Mouse (Mus musculus): ENCODE measurements around the gene Ncam1. TPM values are rescaled to one million over a fixed set of nuclear protein-coding genes. Genes with fewer than 3 reads are reported as not detected.

Gene Ncam1
- total RNA-seq, 2 experiments from 2014 or later, result 3.8 to 4.2 TPM

DNA sequence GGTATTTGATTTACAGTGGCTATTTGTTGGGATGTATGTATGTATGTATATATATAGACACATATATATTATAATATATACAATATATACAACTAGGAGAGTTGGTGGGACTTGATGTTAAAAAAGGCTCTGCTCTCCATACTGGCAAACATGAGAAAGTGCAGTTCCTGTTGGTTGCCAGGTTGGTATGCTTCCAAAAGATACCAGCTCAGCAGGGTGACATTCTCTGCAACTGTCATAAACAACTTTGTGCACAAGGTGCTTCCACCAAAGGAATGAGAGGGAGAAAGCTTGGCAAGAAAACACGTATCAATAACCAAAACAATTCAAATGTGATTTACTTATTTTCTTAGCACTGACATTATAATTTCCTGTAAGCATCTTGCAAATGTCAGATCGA, 232.9 kb downstream of the Ncam1 start:
- DNase-seq, result peak; percentile 7 to 18

GRCm38 (mm10) chr9:49558941-49559340, 239.8 kb downstream of the Ncam1 start:
- no peak for DNase-seq

DNA sequence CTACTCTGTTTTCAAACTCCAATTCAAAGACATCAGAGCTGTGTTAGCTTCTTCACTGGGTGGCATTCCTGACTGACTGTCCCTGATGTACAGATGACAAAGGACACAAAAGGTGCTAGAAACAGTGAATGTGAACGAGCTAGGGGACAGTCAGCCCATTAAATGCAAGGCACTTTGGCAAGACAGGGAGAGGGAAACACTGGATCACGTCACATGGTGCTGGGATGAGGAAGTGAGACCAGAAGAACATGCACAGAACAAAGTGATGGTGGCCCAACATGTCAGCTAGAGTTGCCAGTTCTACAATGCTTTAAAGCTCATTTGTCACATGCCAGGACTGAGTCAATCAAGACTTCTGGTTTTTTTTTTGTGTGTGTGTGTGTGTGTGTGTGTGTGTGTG, 247.4 kb downstream of the Ncam1 start:
- no peak for DNase-seq

DNA sequence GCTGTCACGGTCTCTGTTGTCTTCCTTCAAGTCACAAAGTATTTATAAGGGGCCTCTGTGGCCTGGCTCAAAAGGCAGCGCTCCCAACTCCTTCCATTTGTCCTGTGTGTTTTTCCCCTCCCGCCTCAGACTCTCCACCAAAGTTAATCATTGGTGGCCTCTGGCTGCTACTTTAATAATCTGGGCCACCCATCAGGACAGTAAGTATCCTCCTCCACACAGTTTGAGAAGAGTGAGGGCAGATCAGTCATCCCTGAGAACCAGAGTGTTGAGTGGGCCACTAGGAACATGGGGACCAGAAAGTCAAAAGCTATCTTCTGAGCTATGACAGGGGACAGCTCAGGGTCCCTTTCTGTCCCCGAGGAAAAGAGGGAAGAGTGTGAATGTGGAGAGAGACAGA, 256.1 kb downstream of the Ncam1 start:
- DNase-seq, result no peak

- DNase-seq, result peak; percentile 28 to 57
These were observed 260.9 kb downstream of the Ncam1 start for GRCm38 (mm10) chr9:49537814-49538213.

DNA sequence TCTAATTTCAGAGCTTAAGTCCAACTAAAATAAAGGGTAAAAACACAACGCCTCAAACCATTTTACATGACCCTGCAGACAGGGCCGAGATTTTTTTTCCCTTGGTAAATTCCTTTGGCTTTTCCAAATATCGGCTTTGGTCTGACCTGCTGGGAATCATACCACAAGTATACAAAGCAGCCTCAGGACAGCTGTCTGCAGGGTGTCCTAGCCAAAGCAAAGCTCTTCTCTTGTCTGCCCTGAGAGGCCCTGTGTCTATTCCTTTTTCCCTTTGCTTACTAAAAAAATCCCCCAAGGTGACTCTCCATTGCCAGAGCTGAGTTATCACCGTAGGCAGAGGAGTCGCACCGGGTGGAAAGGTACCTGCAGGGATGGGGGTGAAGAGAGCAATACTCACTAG, 262.1 kb downstream of the Ncam1 start:
- peak; percentile 8 to 18 for DNase-seq

- no peak for DNase-seq
These were observed 263.8 kb downstream of the Ncam1 start for GRCm38 (mm10) chr9:49534958-49535357.

DNA sequence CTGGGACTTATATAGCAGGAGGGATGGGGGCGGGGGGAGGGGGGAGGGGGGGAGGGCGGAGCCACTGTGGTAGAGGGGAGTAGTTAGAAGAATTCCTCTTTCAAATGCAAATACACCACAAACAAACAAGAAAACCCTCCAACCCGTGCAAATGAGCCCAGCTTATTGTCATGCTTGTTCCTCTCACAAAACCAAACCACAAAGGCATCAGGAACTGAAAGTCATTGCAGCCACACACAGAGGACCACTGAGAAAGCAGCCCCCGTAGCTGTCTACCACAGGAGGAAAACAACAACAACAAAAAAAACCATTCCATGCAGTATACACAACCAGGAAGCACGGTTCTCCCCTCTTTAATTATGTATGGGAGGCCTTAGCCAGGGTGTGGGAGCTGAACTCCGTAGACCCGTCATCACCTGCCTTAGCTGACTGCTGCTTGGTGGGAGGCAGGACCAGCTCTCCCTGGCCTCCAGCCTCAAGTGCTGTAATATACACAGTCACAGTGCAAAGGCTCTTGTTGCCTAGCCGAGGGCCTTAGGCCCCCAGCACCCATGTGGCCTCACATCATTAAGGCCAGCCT, 264.7 kb downstream of the Ncam1 start:
- no peak for DNase-seq

DNA sequence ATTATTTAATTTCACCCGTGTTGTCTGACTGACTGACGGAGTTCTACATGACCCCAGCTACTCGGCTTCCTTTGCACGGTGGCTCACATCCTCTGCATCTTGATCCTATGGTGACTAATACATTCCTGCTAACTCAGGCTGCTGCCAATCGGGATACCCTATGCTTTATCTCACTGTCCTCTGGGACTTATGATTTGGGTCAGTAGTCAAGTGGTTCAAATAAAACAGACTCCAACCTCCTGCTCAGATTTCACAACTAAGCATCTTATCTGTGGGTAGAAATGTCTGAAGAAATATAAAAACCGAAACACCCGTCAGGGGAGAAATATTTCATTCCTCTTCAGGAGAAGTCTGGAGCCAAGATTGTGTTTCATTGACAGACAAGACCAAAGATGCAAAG, 265.3 kb downstream of the Ncam1 start:
- peak; percentile 42 to 54 for DNase-seq

DNA sequence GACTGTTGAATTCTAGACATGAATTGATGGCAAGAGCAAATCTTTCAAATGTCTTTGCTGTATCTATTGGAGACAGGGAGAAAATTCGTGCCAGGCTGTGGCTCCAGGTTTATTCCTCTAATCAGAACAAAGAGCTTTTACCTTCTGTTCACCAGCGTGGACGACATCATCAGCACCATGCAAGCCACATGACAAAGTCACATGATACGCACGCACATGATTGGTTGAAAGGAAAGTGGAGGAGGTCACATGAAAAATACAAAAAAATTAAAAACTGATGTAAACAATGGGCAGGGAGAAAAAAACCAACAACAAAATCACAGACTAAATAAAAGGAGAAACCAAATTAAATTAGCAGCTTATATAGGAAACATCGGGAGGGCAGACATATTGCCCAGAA, 266.9 kb downstream of the Ncam1 start:
- no peak for DNase-seq

GRCm38 (mm10) chr9:49531257-49531656, 267.5 kb downstream of the Ncam1 start:
- no peak for DNase-seq

DNA sequence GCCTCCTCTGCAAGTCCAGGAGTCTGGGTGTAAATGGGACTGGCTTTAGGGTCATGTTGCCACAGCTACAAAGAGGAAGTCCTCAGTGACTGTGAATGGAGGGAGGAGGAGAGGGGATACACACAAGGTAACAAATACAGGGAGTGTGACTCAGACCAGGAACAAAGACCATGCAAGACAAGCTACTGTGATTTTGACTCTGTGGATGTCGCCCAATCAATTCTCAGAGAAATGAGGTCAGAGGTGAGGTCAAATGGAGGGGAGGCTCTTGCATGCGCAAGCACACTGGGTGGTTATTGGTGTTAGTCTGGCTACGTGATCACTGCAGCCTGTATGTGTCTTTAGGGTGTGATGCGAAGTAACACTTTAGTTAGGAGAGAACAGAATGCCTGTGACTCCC, 268.0 kb downstream of the Ncam1 start:
- DNase-seq, result no peak

- no peak for DNase-seq
These were observed 269.3 kb downstream of the Ncam1 start for GRCm38 (mm10) chr9:49529366-49529959.

DNA sequence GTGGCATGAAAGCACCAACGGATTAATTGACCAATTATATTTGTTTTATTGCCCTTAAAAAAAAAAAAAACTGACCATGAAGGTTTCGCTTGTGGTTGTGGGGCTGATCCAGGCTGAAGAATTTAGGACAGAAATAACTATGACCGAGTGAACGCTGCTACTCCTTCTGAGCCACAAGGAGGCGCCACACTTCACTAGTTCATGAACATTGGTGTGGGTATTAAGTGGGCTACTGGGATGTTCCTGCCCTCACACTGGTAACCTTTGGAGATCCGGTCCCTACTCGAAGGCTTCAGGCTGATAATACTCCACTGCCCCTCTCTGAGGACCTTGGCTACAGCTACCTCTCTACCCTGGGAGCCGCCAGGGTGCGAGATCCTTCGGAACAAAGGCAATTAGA, 269.8 kb downstream of the Ncam1 start:
- peak; percentile 5 to 15 for DNase-seq

DNA sequence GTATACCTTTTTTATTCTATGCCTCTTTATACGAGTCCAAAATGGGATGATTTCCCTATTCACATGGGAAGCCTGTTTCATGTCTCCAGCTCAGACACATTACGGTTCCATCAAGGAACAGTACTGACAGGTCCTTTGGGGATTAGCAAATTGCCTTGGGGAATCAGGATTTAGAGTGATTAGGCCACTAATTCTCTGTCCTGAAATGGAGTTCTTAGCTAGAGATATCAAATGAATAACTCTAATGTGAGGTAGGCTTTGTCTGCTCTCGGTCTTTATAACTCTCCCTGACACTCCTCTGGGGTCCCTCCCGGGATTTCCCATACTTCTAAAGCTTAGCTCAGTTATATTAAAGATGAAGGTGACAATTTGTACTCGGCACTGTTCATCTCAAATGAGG, 270.7 kb downstream of the Ncam1 start:
- DNase-seq, result no peak

DNA sequence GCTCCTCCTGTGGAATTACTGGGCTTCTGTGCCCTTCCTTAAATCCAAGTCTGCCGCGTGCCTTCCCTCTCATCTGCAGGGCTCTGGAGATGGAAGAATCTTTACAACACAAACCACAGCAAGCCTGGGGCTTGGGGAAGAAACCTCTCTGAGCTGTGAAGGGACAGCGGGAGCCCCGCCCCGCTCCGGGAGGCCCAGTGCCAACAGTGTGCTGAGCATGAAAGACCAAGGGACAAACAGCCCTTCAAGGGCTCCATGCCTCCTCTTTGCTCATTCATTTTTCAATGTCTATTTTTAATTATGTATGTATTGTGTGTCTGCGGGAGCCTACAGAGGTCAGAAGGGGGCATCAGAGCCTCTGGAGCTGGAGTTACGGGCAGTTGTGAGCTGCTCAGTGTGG, 271.4 kb downstream of the Ncam1 start:
- no peak for DNase-seq

- DNase-seq, result no peak
These were observed 274.0 kb downstream of the Ncam1 start for GRCm38 (mm10) chr9:49524721-49525120.

DNA sequence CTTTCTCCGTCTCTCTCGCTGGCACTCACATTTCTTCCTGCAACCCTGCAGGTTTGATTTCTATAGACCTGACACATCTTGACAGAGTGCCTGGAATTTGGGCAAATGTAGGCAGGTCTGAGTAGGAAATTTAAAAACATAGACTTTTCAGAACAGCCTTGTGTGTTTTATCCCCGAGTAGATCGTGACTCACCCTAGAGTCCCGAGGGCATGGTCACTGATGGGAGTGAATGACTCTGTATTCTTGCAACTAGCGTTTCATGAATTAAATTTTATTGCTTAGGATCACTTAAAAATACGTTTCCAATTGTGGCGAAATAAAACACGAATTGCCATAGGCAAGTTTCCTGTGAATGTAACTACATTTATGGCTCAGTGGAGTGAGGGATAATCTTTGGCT, 274.8 kb downstream of the Ncam1 start:
- no peak for DNase-seq

GRCm38 (mm10) chr9:49514306-49514705, 284.4 kb downstream of the Ncam1 start:
- DNase-seq, result no peak

DNA sequence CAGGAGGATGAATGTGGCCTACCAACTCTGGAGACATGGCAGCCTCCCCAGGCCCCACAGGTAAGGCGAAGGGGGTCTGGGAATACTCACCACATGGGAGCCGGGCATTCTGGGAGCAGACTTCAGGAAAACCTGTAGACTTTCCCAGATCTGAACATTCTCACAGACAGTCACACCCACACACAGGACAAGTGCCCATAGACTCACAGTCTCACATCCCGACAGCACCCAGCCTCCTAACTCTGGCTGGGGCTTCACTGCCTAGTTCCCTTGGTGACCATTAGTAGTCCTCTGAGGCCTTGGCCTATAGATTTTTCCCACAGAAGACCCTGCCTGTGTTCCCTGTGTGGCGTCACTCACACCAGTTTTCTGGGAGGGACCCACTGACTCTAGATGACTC, 288.1 kb downstream of the Ncam1 start:
- no peak for DNase-seq

DNA sequence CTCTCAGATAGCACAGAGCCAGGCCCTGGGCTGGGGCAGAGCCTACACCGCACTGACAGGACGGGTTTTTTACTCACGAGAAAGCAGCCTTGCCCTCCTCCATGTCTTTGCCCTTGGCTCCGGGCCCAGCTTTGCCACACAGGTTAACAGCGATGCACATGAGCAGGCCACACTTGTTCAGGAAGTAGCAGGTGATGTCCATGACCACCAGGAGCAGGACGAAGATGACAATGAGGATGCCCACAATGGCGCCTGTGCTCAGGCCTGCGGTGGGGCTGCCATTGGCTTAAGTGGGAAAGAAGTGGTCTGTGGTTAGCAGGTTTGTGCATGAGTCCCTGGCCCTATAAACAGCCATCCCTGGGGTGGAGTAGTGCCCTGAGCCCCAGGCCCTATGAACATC, 289.1 kb downstream of the Ncam1 start:
- no peak for DNase-seq

GRCm38 (mm10) chr9:49509094-49509493, 289.6 kb downstream of the Ncam1 start:
- DNase-seq, result no peak

GRCm38 (mm10) chr9:49507829-49508585, 290.7 kb downstream of the Ncam1 start:
- no peak for DNase-seq

DNA sequence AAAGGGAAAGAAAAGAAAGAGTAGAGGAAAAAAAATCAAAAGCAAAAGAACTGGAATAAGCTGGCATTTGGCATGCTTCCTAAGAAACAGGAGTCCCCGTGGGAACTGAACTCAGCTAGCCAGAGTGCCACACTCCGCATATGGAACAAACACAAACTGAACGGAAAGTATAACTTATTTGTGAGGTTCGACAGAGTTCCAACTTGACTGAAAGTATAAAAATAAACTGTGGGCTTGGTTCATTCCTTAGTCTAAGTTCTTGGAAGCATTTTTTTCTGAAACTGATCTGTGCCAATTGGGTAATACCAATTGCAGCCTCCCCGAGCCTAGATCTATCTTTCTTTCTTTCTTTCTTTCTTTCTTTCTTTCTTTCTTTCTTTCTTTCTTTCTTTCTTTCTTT, 294.1 kb downstream of the Ncam1 start:
- no peak for DNase-seq

All from heart, adult 18-20 months (tissue).